Mouse (Mus musculus) activated CD4-positive, CD25-positive, alpha-beta regulatory T cell, adult 9 weeks (primary cell): ENCODE measurements around the gene Ctnna3. TPM values are rescaled to one million over a fixed set of nuclear protein-coding genes. Genes with fewer than 3 reads are reported as not detected.

Source experiments
- polyA plus RNA-seq: library from polyadenylated mRNA; unstranded; fragments of 100-300 nt; shearing (Covaris generic); gene quantifications from one replicate; pipeline ENCODE4 v1.2.1, GENCODE M21; 2017

The Ctnna3 gene
- not detected for polyA plus RNA-seq

GRCm38 (mm10) chr10:63429785-63430305 is at the start of gene Ctnna3:
Gene Ctnna3 (plus strand): TSS chr10:63430098.

GRCm38 (mm10) chr10:63381498-63382280 is 48.2 kb upstream of the Ctnna3 start, which contains the start of gene Sirt1:
Gene Sirt1 (minus strand): TSS chr10:63381704.

GRCm38 (mm10) chr10:63382372-63383279 is 47.3 kb upstream of the Ctnna3 start, which contains the start of gene Dnajc12:
Gene Dnajc12 (plus strand): TSS chr10:63382443.

GRCm38 (mm10) chr10:63421739-63422735 is 7.9 kb upstream of the Ctnna3 start, which contains the start of gene Gm7075:
Gene Gm7075 (minus strand): TSS chr10:63421789.

GRCm38 (mm10) chr10:63927334-63927733 is 497.4 kb downstream of the Ctnna3 start, which contains the start of gene Gm10118:
Gene Gm10118 (minus strand): TSS chr10:63927434.

GRCm38 (mm10) chr10:64089680-64090460 is 660.0 kb downstream of the Ctnna3 start, which contains the start of gene Lrrtm3:
Gene Lrrtm3 (minus strand): TSS chr10:64090277.

Other genes with a start within 250 kb of the Ctnna3 start
- not detected for gene Mypn, start 226.1 kb upstream of the Ctnna3 start, polyA plus RNA-seq
- gene Herc4, start 186.3 kb upstream of the Ctnna3 start, polyA plus RNA-seq = 155 TPM
- gene Sirt1, start 48.4 kb upstream of the Ctnna3 start, polyA plus RNA-seq = 3.4 TPM
- 8.2 TPM for gene Dnajc12, start 47.7 kb upstream of the Ctnna3 start, polyA plus RNA-seq
- not detected for gene Gm7075, start 8.3 kb upstream of the Ctnna3 start, polyA plus RNA-seq